Mouse (Mus musculus) granulocyte monocyte progenitor cell, adult 5-6 weeks (primary cell): ENCODE results near the gene AC124502.3. TPM values are rescaled to one million over a fixed set of nuclear protein-coding genes. Genes with fewer than 3 reads are reported as not detected.

Experiments
- ATAC-seq: replicated peaks from 2 replicates; pipeline ENCODE4 v1.8.0; 2016; ENCODE audit warnings: mild to moderate bottlenecking, moderate TSS enrichment, inconsistent platforms; ENCODE audit not compliant: poor library complexity, severe bottlenecking
- total RNA-seq, 2 experiments: library from RNA; stranded (forward) in 1 of 2; stranded (reverse) in 1 of 2; fragments of 200-712, 200-1000 nt in 1 of 2; fragments of >200 nt in 1 of 2; fragmentation: Nextera tagmentation in 1 of 2; gene quantifications; 2 replicates each; pipeline ENCODE4 v1.2.3; 2014 to 2017

Gene AC124502.3
- total RNA-seq, 2 experiments from 2014 or later: 1.3 to 5.4 TPM

- peak; percentile 96 for ATAC-seq
Measured at GRCm38 (mm10) chr19:5023621-5024479, 14.8 kb upstream of the AC124502.3 start, which contains the start of gene Slc29a2. TSS of gene Slc29a2 (plus strand) at chr19:5023860.

GRCm38 (mm10) chr19:5026111-5026510, 12.6 kb upstream of the AC124502.3 start:
- ATAC-seq: no peak

DNA sequence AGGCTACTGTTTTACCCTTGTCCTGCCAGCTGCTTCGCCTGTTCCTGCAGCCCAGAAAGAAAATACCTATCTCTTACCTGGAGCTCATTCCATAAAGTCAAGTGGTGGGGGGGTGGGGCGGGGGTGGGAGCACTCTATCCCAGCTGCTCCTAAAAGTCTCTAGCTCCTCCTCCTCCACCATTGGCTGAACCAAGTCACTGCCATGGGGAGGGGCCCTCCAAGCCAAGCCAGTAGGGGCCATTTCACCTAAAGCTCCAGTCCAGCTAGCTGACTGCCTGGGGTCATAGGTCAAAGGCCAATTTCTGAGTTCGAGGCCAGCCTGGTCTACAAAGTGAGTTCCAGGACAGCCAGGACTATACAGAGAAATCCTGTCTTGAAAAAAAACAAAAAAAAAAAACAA, 6.0 kb upstream of the AC124502.3 start:
- ATAC-seq: no peak

DNA sequence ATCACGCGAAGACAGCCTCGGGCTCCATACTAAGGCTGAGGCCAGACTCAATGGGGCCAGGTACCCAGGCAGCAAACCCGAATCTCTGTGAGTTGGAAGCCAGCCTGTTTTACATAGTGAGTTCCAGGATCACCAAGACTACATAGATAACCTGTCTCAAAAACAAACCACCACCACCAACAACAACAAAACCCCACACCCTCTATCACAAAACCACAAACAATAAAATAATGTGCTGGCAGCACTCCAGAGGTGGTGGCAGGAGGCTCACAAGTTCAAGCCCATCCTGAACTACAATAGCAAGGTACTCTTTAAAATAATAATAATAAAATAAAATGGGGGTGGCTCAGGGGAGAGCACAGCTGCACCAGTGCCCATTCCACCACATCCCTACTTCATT, 2.1 kb upstream of the AC124502.3 start:
- ATAC-seq: no peak

GRCm38 (mm10) chr19:5037678-5038571, 766 bp upstream of the AC124502.3 start:
- no peak for ATAC-seq

GRCm38 (mm10) chr19:5039301-5040114, 817 bp downstream of the AC124502.3 start:
- no peak for ATAC-seq

GRCm38 (mm10) chr19:5040862-5041523, 2.3 kb downstream of the AC124502.3 start, which contains the start of gene Brms1:
TSS of gene Brms1 (plus strand) at chr19:5041354.
- peak; percentile 83 for ATAC-seq

DNA sequence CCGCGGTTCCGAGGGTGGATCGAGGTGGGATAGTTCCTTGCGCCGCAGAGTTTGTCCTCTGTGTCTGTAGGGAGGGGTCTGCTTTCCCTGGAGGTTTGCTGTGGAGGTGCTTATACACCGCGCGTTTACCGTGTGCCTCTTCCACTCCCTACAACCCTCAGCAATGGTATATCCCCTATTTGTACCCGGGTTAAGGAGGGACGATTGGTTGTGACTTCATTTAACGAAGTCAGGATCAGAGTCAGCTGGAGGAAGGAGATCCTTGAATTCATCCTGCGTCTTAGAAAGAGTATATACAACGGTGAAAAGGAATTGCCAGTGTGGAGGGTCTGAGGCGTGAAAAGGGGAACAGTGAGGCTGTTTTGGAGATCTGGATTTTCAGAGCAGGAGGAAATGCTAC, 2.9 kb downstream of the AC124502.3 start:
- no peak for ATAC-seq

DNA sequence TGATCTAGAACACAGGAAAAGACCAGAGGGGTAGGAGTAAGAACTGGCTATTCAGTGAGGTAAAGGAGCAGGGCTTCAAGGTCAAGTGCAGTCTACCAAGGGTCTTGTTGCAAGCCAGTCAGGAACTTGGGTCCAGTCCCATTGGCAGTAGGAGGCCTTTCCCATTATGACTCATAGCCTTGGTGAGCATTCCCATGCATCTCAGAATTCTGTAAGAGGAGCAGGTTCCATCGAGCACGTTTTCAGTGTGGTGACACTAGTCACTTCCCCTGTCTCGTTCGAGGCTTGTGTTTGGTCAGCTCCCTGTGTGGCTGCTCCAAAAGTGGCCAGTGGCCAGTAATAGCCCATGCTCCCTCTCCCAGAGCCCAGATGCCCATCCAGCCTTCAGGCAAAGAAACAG, 6.8 kb downstream of the AC124502.3 start:
- ATAC-seq: no peak

- no peak for ATAC-seq
Measured at GRCm38 (mm10) chr19:5048138-5049056, 9.7 kb downstream of the AC124502.3 start.

GRCm38 (mm10) chr19:5049325-5049724, 10.6 kb downstream of the AC124502.3 start:
- ATAC-seq: no peak

GRCm38 (mm10) chr19:5050047-5050905, 11.6 kb downstream of the AC124502.3 start, which contains the start of gene Rin1:
TSS of gene Rin1 (plus strand) at chr19:5050481.
- ATAC-seq: peak; percentile 10; the same call in 1 of the 2 replicates

DNA sequence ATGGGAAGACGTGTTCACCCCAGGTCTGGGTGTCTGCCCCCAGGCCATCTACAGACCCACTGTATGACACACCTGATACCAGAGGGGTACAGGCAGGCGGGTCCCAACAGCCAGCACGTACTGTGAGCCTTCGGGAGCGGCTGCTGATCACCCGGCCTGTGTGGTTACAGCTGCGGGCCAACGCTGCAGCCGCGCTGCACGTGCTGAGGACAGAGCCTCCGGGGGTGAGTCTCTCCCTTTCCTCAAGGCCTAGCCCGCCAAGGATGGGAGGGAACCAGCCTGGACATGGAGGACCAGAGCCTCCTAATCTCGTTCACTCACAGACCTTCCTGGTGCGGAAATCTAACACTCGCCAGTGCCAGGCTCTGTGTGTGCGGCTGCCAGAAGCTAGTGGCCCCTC, 12.3 kb downstream of the AC124502.3 start:
- ATAC-seq: no peak; the same call in 1 of the 2 replicates

DNA sequence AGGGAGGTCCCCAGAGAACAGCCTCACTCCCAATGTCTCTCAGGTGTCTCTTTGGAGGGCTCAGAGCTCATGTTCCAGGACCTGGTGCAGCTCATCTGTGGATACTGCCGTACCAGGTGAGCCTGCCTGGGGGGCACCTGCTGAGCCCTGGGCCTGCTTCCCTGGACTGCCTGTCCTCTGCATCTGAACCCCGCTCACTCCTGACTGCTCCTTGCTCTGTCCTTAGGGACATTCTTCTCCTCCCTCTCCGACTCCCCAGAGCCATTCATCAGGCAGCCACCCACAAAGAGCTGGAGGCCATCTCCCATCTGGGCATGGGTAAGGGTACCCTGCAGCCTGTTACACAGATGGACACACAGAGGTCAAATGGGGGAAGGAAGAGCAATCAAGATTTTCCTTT, 12.8 kb downstream of the AC124502.3 start:
- ATAC-seq: no peak

GRCm38 (mm10) chr19:5052166-5052822, 13.6 kb downstream of the AC124502.3 start:
- no peak for ATAC-seq

- no peak for ATAC-seq
Measured at GRCm38 (mm10) chr19:5052853-5053252, 14.2 kb downstream of the AC124502.3 start.

GRCm38 (mm10) chr19:5053909-5054308, 15.2 kb downstream of the AC124502.3 start:
- peak; percentile 60 for ATAC-seq
